Mouse (Mus musculus) central nervous system, embryonic 18 days (tissue): ENCODE results near the gene Gal3st4. TPM values are rescaled to one million over a fixed set of nuclear protein-coding genes. Genes with fewer than 3 reads are reported as not detected.

Experiments used
- polyA plus RNA-seq: library from polyadenylated mRNA; depleted of rRNA; stranded (reverse); fragments of >200 nt; gene quantifications from 2 replicates; pipeline ENCODE4 v1.2.3, GENCODE M21; 2012; rRNA removed

Gene Gal3st4
- 0.76 and 0.85 TPM in 2 replicates for polyA plus RNA-seq

DNA sequence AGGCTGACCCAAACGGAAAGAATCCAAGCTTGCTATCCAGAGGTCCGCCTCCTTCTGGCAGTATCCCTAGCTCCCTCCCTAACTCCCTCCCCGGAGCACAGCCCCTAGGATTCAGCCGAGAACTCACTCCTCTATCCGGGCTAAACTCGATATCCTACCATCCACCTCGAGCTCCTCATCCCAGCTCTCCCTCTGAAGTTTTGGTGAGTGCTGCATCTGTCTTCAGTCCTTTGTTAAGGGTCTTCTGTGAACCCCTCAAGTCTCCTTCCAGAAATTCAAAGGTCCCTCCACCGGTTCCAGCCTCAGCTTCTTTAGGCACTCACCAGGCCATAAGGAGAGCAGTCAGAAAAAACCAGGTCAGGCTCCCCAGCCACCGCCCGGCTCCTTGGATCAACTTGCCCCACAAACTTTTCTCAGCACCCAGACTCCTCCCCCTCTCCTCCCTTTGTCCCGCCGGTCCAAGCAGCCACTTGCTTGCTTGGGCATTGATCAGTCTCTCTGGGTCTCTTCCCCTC, at the start of gene Gal3st4:
Gal3st4 (minus strand) TSS at position 432 of the 515 bp plus-strand sequence.

DNA sequence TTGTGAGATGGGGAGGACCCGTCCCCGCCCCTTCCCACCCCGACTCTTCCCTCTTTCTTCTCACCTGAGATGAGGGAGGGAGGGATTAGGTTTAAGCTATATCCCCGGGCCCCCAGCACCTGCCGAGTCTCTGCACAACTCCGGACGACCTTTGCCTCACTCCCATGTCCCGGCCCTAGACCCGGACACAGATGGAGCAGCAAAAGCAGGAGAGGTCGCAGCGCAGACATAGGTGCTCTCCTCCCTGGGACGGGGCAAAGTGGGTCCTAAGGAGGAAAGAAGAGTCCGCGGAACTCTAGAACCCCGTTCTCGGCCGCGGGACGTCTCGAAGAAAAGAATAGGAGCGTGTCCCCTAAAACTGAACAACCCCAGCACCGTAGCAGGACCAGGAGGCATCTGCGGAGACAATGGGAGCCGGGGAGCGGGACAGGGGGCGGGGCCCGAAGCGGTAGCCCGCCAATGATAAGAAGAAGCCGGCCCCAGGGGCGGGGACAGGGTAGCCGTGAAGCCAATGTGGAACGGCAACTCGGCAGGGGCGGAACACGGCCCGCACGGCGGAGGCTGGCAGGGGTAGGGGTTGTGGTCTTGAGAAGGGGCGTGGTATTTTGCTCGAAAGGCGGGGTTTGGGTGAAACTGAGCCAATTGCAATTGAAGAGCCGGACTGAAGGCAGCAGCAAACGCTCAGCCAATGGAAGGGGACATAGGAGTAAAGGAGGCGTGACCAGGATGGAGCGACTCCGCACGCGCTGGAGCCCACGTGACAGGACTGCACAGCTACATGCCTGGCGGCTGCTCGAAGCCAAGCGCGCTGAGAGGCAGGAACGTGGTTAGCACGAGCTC, 7.2 kb upstream of the Gal3st4 start, which contains the start of the genes Gm43720, Gpc2 and Stag3:
Gm43720 (minus strand) TSS at position 374 of the 840 bp plus-strand sequence.
Gpc2 (minus strand) TSS at position 421 of the 840 bp plus-strand sequence.
Stag3 (plus strand) TSS at position 656 of the 840 bp plus-strand sequence.

DNA sequence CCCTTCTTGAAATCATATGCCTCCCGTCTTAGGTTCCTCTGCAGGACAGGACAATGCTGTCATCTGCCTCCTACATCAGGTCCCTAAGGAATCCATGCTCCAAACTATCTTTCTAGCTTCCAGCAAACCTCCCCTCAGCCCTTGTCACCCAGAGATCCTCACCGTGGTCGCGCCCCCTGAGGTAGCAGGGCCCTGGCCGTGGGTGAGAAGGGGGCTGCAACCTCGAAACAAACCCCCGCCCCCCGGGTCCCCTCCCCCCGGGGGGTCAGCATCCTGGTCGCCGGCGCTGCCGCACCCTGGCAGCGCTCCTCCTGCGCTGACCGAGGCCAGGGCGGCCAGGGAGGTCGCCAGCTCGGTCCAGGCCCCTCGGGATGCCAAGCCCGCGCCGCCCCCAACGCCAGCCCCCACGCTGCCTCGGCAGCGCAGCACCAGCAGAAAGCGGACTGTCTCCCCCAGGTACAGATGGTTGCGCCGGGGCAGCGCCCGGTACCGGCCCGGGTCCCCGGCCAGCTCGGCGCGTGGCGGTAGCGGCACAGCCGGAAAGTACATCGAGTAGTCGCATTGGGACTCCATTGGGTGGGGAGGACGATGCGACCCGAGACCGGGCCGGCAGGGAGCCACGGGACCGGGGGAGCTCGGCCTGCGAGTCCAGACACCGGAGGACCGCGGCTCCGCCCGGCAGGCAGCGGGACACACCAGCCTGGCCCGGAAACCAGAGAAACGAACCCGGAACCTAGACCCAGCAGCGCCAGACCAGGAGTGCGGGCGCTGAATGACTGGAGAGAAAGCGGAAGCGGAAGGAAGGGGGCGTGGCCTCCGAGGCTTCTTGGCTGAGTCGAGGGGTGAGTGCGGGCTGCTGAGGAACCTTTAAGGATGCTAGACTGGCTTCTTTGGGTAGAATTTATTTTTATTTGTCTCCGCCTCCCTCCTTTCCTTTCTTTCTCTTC, 9.1 kb downstream of the Gal3st4 start, which contains the start of gene BC037034:
BC037034 (minus strand) TSS at position 774 of the 947 bp plus-strand sequence.

DNA sequence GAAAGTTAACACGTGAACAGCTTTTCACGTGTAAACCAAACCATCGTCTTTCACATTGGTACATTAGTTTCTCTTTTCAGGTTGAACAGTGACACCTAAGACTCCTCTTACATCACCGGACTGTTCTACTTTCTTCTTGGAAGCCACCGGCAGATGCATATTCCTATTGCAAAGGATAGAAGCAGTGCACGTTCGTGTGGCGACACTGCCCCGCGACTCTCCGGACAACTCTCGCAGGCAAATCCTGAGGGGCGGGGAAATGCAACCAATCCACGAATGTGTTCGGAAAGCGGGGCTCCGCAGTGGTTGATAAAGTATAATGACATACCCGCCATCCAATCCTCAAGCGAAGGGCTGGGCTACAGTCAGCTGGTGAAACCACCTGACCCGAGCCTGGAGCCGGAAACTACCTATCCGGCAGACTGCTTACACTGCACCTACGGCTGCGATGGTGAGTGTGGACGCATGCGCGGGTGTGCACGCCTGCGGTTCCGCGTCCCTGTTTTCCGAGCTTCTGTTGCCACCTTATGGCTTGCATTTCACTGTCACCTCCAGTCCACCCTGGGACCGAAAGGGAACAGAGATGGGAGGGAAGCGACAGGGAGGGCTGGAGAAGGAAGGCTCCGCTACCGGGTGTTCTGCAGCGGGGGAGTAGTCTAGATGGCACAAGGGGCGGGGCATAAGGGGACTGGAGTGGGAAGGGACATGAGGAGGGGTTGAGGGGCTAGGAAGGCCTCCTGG, 17.1 kb downstream of the Gal3st4 start, which contains the start of gene Lamtor4:
Lamtor4 (plus strand) TSS at position 130 of the 741 bp plus-strand sequence.

DNA sequence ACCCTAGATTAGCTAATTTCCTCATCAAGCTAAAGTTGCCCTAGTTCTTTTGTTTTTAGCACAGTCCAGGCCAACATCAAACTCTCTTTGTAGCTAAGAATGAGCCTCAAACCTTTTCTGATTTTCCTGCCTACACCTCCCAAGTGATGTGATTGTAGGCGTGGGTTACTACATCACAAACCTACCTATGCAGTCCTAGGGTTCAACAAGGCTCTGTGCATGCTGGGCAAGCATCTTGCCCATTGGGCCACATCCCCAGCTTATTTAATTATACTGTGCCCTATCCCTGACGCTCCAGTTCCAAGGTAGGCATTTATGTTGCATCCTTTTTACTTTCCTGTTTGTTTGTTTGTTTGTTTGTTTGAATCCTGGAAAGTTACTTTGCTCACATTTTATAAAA, 46.9 kb downstream of the Gal3st4 start, which contains the start of gene Nxpe5:
Nxpe5 (plus strand) TSS at position 199 of the 400 bp plus-strand sequence.

Other genes starting within 250 kb of the Gal3st4 start
- not detected in 2 replicates for gene Smok3c, start 219.6 kb downstream of the Gal3st4 start, polyA plus RNA-seq
- 16.3 and 16.6 TPM in 2 replicates for gene Zkscan1, start 187.8 kb downstream of the Gal3st4 start, polyA plus RNA-seq
- gene Zscan21, start 155.9 kb downstream of the Gal3st4 start, polyA plus RNA-seq = 53.8 and 55.9 TPM in 2 replicates
- gene Zfp113, start 117.1 kb downstream of the Gal3st4 start, polyA plus RNA-seq = 7.2 and 7.7 TPM in 2 replicates
- 145 and 155 TPM in 2 replicates for gene Cops6, start 111.8 kb downstream of the Gal3st4 start, polyA plus RNA-seq
- gene Ap4m1, start 100.8 kb downstream of the Gal3st4 start, polyA plus RNA-seq = 55.8 and 57.0 TPM in 2 replicates
- gene Mcm7, start 100.4 kb downstream of the Gal3st4 start, polyA plus RNA-seq = 69.5 and 80.0 TPM in 2 replicates
- 63.8 and 66.1 TPM in 2 replicates for gene Taf6, start 85.4 kb downstream of the Gal3st4 start, polyA plus RNA-seq
- 21.2 and 21.5 TPM in 2 replicates for gene Cnpy4, start 85.4 kb downstream of the Gal3st4 start, polyA plus RNA-seq
- gene Mblac1, start 78.5 kb downstream of the Gal3st4 start, polyA plus RNA-seq = 9.0 and 9.2 TPM in 2 replicates
- gene Nxpe5, start 46.9 kb downstream of the Gal3st4 start, polyA plus RNA-seq = not detected in 2 replicates
- 154 and 165 TPM in 2 replicates for gene Lamtor4, start 17.4 kb downstream of the Gal3st4 start, polyA plus RNA-seq
- 123 and 126 TPM in 2 replicates for gene BC037034, start 8.8 kb downstream of the Gal3st4 start, polyA plus RNA-seq
- 0.25 and 0.41 TPM in 2 replicates for gene Gm43720, start 7.1 kb upstream of the Gal3st4 start, polyA plus RNA-seq
- gene Gpc2, start 7.2 kb upstream of the Gal3st4 start, polyA plus RNA-seq = 326 and 367 TPM in 2 replicates
- 35.0 and 37.6 TPM in 2 replicates for gene Stag3, start 7.4 kb upstream of the Gal3st4 start, polyA plus RNA-seq
- 0.09 and 0.12 TPM in 2 replicates for gene Pvrig, start 69.1 kb upstream of the Gal3st4 start, polyA plus RNA-seq
- 35.4 and 36.9 TPM in 2 replicates for gene Zfp157, start 168.6 kb upstream of the Gal3st4 start, polyA plus RNA-seq